Mouse (Mus musculus): ENCODE data around the gene Rilpl1.

DNA sequence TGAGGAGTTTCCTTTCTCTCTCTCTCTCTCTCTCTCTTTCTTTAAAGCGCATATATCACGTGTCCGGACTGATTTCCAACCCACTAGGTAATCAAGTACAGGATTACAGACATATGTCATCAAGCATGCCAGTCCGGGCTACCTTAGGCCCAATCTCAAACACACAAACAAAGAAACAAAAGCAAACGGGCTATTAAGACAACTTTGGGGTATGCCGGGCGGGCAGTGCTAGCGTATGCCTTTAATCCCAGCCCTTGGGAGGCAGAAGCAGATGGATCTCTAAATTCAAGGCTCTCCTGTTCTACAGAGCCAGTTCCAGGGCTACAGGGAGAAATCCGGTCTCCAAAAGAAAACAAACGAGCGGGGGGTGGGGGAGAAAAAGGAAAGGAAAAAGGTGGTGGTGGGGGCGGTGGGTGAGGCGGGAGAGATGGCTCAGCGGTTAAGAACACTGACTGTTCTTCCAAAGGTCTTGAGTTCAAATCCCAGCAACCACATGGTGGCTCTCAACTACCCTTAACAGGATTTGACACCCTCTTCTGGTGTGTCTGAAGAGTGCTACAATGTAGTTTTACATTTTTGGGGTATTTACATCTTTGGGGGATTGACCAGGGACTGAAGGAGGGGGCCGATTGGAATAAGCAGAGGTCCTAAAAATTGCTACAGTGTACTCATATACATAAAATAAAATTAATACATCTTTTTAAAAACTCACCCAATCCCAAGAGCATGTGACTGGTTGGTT lies 47.4 kb downstream of the Rilpl1 start:
- no peak for TF ChIP-seq EP300 (IDR thresholded peaks at IDR 0.05; ENCODE audit: low read depth)
- TF ChIP-seq CTCF (IDR thresholded peaks at IDR 0.05; ENCODE audit: low read depth): peak; percentile 27
